Mouse (Mus musculus) heart, adult 2 months (tissue): Measurements from ENCODE around the gene Zbtb25.

ENCODE experiments used
- CTCF ChIP-seq: fragments of 200-600 bp; IDR thresholded peaks from 2 replicates; pipeline ENCODE4 v1.8.1; 2022; ENCODE audit warnings: antibody characterized with exemption, mild to moderate bottlenecking, moderate library complexity
- EP300 ChIP-seq: fragments of 200-500 bp; IDR thresholded peaks from 2 replicates; pipeline ENCODE4 v1.6.1; 2011; ENCODE audit warnings: low read depth, low read length, control low read depth; ENCODE audit not compliant: insufficient read depth

GRCm38 (mm10) chr12:76391595-76392271 is 22.3 kb upstream of the Zbtb25 start:
- TF ChIP-seq CTCF (no peak), EP300 (no peak)
